Mouse (Mus musculus) left cerebral cortex, postnatal 36 days (tissue): ENCODE measurements at regions not wholly inside any gene's neighbourhood (a gene's known extent, or its start where the extent isn't known, plus 50 kb on each side); places are given as distances from the start of the nearest gene placed in this dataset.

ENCODE experiments used
- DNase-seq, 2 experiments: peaks; one replicate each; pipeline ENCODE4 v3.0.0; 2021 to 2022; ENCODE audit warnings: low spot score in 2 of 2, mixed read lengths in 1 of 2
- intact Hi-C: fragments of 180-260 bp; cut with DNase I; formaldehyde crosslinking; loops from one replicate; pipeline ENCODE4 v1.15.1; 2025

DNA sequence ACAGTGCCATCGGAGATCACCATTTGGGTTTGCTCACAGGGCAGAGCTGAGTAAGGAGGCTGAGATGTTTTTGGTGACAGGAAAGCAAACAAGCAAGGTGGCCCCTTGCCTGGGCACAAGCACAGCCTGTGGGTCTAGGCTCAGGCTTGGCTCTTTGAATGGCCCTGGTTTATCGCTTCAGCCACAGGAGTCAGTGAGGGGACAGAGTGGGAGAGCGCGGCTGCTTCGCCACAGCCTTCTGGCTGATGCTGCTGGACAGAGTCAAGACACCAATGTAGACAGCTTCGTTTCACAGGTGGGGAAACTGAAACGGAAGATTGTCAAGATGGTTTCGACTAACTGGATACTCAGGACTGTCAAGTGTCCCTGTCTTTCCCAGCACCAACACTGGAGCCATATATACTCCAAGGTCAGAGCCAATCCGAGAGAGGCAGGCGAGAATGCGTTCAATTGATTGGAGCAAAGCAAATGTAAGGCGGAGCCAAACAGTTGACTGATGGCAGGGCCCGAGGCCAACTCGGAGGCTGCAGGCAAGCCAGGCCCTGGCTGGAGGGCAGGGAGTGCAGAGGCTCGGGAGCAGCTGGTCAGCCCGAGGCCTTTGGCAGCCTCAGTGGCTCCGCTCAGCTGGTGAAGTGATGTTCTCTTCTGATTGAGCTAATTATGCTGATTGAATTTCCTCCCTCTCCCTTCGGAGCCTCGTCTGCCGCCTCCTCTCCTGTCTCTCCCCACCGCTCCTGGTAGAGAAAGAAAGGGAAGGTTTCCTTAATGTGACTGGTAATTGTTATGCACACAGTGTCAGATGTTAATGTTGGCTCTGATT, 154.7 kb upstream of the Zc3h12a start:
- peak; percentile 63 to 73 for DNase-seq
- intact Hi-C loops = loop anchor here (10.0 kb wide), 1 partner anchor 202 kb away; no protein-coding TSS in a partner anchor

DNA sequence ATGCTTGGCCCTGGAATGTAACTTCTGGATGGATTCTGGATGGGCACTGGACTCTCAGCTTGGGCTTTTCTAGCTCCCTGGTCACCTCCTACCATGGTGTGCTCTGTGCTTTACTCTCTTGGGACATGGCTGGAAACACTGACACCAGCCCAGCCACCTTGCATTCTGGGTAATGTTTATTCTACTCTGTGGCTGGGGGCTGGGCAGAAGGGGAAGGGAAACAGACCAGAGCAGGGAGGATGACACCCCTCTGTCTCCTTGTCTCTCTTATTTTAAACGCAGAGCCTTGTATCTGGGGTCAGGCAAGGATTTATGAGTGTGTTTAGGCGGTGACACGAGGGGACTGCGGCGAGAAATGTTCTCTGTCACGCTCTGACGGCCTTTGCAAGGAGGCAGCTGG, 151.5 kb upstream of the Zc3h12a start:
- no peak for DNase-seq
- intact Hi-C loops = no loop called here

DNA sequence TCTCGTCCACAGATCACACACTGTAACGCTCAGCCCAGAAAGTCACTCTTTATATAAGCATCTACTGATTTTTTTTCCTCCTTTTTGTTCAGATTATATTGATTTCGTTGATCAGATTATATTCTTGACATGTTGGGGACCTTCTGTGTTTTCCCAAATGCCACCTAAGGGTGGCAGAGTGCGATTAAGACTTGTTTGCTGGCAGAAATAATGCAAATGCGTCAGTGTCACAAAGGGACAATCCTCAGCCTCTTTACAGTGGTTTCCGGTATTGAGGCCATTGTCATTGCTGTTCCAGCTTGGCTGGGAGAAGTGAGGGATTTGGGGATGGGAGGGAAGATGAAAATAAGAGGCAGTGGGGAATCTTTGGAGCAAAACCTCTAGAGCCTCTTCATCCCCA, 149.2 kb upstream of the Zc3h12a start:
- intact Hi-C loops = no loop called here
- DNase-seq = no peak

DNA sequence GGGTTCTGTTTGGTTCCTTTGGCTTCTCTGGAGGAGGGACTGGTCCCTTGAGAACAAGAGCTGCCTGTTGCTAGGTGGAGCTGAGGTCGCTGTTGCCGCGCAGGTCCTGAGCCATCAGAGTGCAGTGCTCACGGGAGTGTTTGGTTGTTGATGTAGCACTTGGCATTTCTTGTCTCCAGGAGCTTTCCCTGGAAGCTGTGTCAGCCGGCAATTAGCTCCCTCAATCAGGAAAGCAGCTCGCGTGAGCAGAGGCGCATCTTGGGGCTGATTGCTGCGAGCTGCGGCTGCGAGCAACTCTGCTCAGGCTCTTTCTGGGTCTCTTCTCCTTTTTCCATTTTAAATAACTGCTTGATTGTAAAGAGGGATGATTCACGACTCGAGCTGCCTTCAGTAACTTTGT, 147.6 kb upstream of the Zc3h12a start:
- intact Hi-C loops = no loop called here
- peak; percentile 27 to 41 for DNase-seq

DNA sequence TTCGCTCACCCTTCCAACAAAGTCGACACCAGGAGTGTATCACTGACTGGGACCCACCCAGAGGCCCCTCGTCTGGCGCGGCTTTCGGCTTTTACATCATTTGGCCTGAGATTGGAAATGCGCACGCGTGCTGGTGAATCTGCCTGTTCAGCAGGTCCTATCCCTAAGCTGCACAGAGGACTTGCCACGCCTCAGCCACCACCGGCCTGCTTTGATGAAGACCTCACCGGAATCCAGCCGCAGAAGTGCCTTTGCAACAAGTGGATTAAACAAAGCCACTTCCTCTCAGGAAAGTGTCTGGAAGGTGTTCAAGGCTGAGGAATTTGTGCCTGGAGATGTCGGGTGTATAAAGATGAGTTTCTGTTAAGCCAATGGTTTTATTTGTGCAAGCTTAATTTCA, 143.3 kb upstream of the Zc3h12a start:
- intact Hi-C loops = no loop called here
- DNase-seq = no peak

DNA sequence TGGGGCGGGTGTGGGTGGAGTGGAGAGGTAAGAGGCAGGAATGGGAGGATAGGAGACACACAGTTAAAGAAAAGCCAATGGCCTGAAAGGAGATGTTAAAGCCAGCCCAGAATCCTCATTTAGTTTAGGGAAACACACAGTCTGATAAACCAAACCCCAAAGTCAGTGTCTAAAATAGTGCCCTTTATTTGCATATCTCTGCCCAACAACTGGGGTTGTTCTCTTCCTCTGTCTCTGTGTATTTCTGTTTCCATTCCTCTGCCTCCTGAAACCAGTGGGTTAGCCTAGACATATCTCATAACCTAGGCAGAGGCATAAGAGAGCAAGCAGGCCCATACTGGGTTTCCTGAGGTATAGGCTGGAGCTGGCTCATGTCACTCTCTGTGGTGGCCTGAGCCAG, 138.6 kb upstream of the Zc3h12a start:
- intact Hi-C loops = no loop called here

DNA sequence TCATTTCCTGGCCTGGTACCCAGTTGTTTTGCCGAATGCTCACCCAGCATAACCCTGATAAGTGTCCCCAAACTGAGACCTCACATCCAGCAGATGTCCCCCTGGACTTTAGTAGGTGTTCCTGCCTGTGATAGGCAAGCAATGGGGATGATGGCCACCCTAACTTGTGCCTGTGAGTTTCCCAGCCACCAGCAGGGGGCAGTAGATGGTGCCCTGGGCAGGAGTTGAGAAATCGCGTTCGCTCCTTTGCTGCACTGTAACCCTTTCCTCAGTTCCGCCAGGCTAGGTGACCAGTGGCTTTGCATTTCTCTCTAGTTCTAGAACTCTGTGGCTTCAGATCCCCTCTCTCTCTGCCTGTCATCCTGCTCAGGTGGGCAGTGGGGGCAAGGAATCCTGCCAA, 137.9 kb upstream of the Zc3h12a start:
- DNase-seq = no peak
- intact Hi-C loops = no loop called here

More for the DNA sequence above, 138.6 kb upstream of the Zc3h12a start:
- DNase-seq = no peak

DNA sequence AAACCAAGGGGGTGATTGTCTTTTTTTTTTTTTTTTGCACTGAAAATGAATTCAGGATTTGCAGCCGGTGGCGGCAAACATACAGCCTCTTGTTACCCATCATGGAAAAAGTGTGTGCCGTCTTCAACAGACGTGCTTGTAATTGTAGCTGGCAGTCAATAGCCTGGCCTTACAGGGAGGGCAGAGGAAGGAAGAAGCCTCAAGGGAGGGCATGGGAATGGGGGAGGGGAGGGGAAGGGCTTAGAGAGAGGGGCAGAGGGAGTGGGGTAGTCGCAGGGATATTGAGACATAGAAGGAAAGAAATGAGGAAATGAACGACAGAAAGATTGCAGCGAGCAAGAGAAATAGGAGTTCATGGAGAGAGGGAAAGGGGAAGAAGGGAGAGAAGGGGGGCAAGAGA, 137.4 kb upstream of the Zc3h12a start:
- DNase-seq = no peak
- intact Hi-C loops = no loop called here

DNA sequence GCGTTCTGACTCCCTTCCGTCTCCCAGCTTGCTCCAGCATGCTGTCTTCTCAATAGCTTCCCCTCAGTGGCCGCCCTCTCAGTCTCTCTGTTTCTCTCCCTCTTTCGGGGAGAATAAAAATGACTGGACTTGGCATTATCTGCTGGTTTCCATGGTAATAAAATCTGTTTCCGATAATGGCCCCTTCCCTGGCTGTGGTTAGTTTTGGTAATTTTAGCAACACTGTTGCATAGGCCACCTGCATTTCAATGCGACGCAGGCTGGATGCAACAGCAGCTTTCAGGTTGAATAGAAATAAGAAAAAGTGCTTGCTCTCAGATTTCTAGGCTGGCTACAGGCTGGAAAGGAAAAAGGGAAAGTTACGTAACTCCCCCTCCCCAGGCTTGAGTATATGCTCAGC, 133.9 kb upstream of the Zc3h12a start:
- intact Hi-C loops = no loop called here
- peak; percentile 14 to 30 for DNase-seq

DNA sequence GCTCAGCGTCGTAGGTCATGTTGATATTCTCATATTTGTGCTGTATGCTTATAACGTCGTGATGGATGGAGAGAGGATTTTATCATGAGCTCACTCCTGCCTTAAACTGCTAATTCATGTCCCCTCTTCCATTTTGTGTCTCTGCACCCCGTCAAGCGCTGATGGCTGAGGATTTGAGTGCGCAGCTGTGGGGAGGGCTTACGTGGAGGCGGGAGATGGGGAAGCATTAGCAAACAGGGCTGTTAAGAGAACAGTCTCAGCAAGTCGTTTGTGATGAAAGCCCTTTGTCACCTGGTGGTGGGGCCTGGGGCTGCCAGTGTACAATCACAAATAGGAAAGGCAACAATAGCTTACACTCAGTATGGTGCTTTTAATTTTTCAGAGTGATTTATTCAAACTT, 131.7 kb upstream of the Zc3h12a start:
- DNase-seq = no peak
- intact Hi-C loops = no loop called here

DNA sequence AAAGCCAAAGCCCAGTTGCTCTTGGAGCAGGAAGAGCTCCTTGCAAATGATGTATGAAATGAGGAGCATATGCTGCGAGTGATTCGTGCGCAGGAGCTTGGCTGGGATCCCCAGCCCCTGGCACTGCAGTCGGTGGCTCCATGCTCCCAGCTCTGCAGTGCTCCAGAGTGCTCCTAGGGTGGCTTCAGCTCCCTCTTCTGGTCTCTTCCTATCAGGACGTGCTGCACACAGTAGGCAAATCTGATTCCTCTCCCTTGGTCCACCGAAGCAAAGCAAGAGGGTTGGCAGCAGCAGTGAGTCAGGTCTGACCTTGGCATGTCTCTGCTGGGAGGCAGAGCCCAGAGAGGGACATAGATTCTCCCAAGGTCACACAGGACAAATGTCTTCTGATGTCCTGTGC, 130.3 kb upstream of the Zc3h12a start:
- DNase-seq = peak; percentile 32 to 53
- intact Hi-C loops = no loop called here

DNA sequence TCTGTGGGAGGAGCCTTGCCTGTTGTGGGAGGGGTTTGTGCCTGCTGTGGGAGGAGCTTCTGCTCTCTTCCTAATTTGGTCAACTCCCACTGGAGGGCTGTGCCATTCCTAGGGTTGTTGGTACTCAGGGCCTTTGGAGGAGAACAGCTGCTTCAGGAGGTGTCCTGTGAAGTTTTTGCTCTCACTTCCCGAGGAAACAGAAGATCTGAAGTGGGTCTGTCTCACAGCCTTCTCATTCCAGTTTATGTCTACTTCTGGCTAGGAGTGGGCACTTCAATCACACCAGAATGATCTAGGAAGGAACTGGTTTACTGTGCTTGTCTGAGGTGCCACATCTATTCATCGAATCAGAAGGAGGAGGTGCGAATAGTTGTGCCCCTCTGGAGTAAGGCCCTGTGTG, 125.5 kb upstream of the Zc3h12a start:
- no peak for DNase-seq
- intact Hi-C loops = no loop called here

DNA sequence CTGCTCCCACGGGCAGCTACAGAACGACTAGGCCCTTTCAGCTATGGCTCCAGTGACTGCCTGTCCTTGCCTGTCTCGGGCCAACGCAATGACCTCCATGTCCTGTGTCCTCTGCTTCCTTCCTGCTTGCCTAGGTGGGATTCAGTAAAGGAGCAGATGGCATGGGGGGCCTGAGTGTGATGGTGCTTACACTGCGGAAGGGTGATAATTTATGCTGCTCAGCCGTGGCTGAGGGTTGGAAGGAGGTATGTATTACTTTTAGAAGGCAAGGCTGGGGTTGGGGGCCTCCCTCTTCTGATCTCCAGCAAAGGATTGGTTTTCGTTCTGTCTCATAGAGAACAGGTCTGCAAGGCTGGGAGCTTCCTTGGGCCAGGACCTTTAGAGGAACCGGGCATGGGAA, 124.6 kb upstream of the Zc3h12a start:
- no peak for DNase-seq
- intact Hi-C loops = no loop called here

DNA sequence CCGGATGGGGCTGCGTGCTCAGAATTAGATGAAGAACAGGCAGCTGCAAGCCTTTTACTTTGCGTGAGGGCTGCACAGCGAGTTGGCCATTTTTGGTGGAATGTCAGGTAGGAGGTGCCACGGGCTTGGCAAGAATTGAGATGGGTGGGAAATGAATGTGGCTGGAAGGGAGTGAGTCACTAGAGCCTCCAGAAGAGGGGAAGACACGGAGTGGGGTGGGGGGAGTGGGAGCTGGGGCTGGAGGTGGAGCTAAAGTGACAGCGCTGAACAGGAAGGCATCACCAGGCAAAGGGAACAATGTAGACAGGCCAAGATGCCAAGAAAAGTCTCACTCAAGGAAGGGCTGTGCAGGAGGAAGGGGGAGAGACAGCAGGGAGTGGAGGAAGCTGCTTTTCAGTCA, 121.4 kb upstream of the Zc3h12a start:
- DNase-seq = peak in 1 of 2 experiments; percentile 23
- intact Hi-C loops = no loop called here

DNA sequence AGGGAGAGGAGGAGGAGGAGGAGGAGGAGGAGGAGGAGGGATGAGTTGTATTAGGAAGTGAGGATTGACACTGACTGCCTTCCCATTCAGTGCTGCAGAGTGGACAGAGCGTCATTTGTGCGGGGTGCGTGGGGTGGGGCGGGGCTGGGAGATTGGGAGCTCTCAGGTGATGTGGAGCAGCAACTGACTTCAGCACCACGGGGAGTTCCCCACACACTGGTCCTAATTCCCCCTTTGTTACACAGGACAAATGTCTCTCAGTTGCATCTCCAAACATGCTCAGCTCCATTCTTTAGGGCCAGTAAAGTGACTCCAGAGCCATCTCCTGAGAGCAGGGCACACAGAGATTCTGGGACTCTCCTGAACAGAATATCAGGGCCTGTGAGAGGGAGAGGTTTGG, 118.5 kb upstream of the Zc3h12a start:
- no peak for DNase-seq
- intact Hi-C loops = no loop called here

DNA sequence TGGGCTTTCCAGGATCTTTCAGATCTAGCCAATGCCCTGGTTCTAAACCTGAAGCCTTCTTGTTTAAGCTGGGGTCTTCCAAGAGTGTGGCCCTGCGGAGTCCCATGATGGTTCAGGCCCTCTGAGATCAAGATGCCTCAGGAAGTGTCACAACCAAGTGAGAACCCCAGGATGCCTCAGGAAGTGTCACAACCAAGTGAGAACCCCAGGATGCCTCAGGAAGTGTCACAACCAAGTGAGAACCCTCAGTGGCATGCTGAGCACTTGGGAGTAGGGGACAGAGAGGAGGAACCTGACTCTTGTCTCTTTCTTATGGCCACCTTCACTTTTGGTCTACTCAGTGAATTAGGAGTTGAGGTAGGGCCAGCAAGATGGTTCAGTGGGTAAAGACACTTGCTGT, 114.9 kb upstream of the Zc3h12a start:
- DNase-seq = no peak
- intact Hi-C loops = no loop called here

DNA sequence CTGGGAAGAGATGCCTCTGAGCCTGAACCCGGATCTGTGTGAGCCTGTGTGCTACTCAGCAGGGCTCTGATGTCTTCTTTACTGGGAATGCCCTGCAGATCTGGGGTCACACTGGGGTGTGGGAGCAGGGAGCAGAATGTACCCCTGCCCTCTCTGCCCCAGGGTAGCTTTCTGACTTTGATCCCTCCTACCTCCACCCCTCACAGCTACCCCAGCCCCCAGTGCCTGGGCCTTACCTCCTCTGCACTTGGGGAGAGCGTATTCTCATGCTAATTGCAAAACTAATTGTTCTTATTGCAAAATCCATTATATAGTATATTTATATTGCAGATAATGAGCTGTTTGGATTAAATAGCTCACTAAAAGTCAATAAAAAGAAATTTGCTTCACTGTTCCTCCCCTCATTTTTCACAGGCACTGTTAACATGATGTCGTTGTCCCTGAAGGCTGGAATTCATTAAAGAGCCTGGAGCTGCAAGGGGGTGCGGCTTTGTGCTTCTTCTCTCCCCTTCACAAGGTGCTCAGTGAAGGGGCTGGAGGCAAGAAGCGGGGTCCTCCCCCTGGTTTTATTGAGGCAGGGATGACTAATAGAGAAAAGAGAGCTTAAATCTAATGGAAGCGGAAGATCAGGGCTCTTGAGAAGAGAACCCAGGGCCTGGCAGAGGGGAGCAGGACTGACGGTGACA, 114.1 kb upstream of the Zc3h12a start:
- intact Hi-C loops = no loop called here
- DNase-seq = no peak

DNA sequence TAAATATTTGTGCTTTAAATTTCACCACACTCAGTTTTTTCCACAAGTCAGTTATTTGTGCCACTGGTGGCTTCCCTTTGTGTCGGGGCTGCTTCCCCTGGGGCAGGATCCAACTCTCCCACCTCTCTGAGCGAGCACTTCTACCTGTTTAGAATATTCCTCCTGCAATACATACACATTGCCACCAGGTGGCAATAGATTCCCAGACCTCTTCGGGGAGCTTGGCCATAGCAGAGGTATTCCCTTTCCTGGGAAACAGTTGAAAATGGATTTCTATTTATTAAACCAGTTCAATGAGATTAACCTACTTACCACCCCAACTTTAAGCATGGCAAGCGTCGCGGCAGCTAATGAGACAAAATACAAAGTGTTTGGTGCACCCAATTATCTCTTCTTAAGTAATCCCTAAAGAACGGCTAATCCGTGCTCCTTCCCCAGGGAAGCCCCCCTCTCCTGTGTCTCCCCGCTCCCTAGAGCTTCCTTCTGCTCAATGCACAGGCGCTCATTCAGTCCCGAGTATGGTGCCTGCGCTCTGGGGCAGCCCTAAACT, 104.1 kb upstream of the Zc3h12a start:
- intact Hi-C loops = loop anchor here (1.0 kb wide), 1 partner anchor 711 kb away; no protein-coding TSS in a partner anchor
- DNase-seq = peak in 1 of 2 experiments; percentile 27

DNA sequence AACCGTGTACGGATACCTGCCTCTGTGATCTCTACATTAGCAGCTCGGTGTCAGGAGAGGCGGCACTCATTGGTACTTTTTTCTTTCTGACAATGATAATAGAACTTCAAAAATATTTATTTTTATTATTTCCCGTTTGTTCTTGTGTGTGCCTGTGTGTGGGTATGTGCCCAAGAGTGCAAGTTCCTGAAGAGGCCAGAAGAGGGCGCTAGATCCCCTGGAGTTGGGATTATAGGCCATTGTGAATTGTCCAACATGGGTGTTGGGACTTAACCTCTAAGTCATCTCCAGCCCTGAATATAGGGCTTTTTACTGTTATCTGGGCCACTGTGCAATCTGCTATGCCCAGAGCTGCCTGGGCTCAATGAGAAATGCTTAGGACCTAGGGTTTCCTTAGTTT, 99.6 kb upstream of the Zc3h12a start:
- intact Hi-C loops = no loop called here
- DNase-seq = no peak

DNA sequence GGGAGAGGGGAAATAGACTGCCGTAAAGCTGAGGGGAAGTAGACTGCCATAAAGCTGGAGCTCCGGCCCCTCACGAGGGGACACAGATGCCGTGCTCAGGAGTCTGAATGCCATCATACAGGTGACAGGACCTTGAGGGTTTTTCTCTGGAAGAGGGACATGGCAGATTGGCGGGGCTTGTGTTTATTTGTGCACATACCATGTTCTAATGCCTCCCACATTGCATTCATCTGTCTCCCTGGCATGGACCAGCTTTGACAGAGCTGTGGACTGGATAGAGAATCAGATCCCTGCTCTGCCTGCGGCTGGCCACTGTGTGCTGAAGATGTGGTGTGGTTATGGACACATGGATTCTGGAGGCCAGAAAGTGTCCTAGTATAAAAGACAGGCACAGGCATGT, 95.3 kb upstream of the Zc3h12a start:
- intact Hi-C loops = loop anchor here (5.0 kb wide), 1 partner anchor 46 kb away; no protein-coding TSS in a partner anchor
- no peak for DNase-seq

DNA sequence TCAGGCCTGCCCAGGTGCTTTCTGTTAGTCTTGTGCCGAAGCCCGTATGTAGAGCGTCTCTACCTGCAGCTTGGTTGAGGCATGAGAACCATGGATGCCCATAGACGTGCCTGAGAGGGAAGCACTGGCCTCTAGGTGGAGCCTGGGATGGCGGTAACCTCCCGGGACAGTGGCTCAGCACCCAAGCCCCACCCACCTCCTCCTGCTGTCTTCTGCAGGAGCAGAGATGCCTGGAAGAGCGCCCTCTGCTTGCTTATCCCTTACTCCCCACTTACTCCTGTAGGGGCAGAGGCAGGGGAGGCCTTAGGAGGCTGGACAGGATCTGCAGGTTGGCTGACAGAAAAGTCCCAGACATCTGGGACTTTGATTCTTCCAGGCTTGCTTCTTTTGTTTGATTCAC, 92.7 kb upstream of the Zc3h12a start:
- DNase-seq = no peak
- intact Hi-C loops = loop anchor here (5.0 kb wide), 1 partner anchor 43 kb away; no protein-coding TSS in a partner anchor
